Comparison of ENCODE assay signal across 9 mouse cellular contexts in genomic region chr9:65828511-65828910, GRCm38 (mm10). TPM values are rescaled to one million over a fixed set of nuclear protein-coding genes. Genes with fewer than 3 reads are reported as not detected.
DNase-seq lines count a peak whose midpoint lies in the region; ATAC-seq and TF ChIP-seq lines count a peak whose summit lies in the region.
"Had no signal": no experiment of that assay in that cellular context is flagged by ENCODE, and none has a peak within 500 bp of the region (broad histone marks: within the 10 kb centered on the region; RNA-seq: fewer than 3 reads in every experiment).

No protein-coding gene starts in this region.

- TF ChIP-seq EP300 in heart, adult 2 months (IDR thresholded peaks at IDR 0.05; ENCODE audit: insufficient read depth, low read depth, low read length): no peak

- no peak for TF ChIP-seq CTCF in heart, adult 2 months (IDR thresholded peaks at IDR 0.05)

- H3K4me2 ChIP-seq in heart, embryonic 16.5 days (ENCODE audit: low read depth, low read length): peak overlapping the region; percentile 81
- H3K4me2 ChIP-seq in embryonic facial prominence, embryonic 15.5 days (replicated peaks): peak overlapping the region; percentile 65
- peak overlapping the region; percentile 63 for H3K4me2 ChIP-seq in limb, embryonic 12.5 days
- peak overlapping the region; percentile 74 for H3K4me2 ChIP-seq in neural tube, embryonic 13.5 days

- H3K79me2 ChIP-seq in heart, adult 2 months (replicated peaks; ENCODE audit: control insufficient read depth, insufficient read depth, low read length): no peaks in the 10 kb centered on the region

- H3K36me3 ChIP-seq in heart, embryonic 16.5 days (ENCODE audit: control insufficient read depth, insufficient read depth): no peaks in the 10 kb centered on the region
- peaks cover 17% of the 10 kb centered on the region for H3K36me3 ChIP-seq in heart, adult 2 months (ENCODE audit: control insufficient read depth, insufficient read depth, low read length)
- no peaks in the 10 kb centered on the region for H3K36me3 ChIP-seq in embryonic facial prominence, embryonic 15.5 days
- 0 out of 2 replicates have a peak, but pooled peaks cover 4% of the 10 kb centered on the region for H3K36me3 ChIP-seq in limb, embryonic 12.5 days
- H3K36me3 ChIP-seq in neural tube, embryonic 13.5 days: no peaks in the 10 kb centered on the region

- DNase-seq in heart, adult 2 months: no peak
- DNase-seq in spleen, postnatal 14 days (ENCODE audit: low spot score in 2 of 2): no peak
- no peak for DNase-seq in cerebellum, adult 9-10 months
- no peak for DNase-seq in kidney, postnatal 36 days
- DNase-seq: adrenal gland, postnatal 36 days had no signal

- peak overlapping the region; percentile 99 for H3K27ac ChIP-seq in heart, embryonic 16.5 days (ENCODE audit: low read length)
- no peak overlapping the region for H3K27ac ChIP-seq in heart, adult 2 months
- no peak overlapping the region for H3K27ac ChIP-seq in embryonic facial prominence, embryonic 15.5 days (replicated peaks)
- H3K27ac ChIP-seq in limb, embryonic 12.5 days: no peak overlapping the region
- no peak overlapping the region for H3K27ac ChIP-seq in neural tube, embryonic 13.5 days (replicated peaks)

- no peaks in the 10 kb centered on the region for H3K9me3 ChIP-seq in heart, embryonic 16.5 days (replicated peaks; ENCODE audit: control insufficient read depth, low read length)
- H3K9me3 ChIP-seq in embryonic facial prominence, embryonic 15.5 days (replicated peaks): no peaks in the 10 kb centered on the region
- H3K9me3 ChIP-seq in limb, embryonic 12.5 days: no peaks in the 10 kb centered on the region
- no peaks in the 10 kb centered on the region for H3K9me3 ChIP-seq in neural tube, embryonic 13.5 days

- no peaks in the 10 kb centered on the region for H3K27me3 ChIP-seq in heart, embryonic 16.5 days (ENCODE audit: control insufficient read depth, insufficient read depth, low read length)
- H3K27me3 ChIP-seq in heart, adult 2 months (ENCODE audit: control insufficient read depth, insufficient read depth, low read length): no peaks in the 10 kb centered on the region
- H3K27me3 ChIP-seq in embryonic facial prominence, embryonic 15.5 days: no peaks in the 10 kb centered on the region
- no peaks in the 10 kb centered on the region for H3K27me3 ChIP-seq in limb, embryonic 12.5 days
- H3K27me3 ChIP-seq in neural tube, embryonic 13.5 days: no peaks in the 10 kb centered on the region

- intact Hi-C loops in heart, adult 2 months (cut with DNase I): loop anchor here (2.0 kb wide), 2 partner anchors 162 to 222 kb away; no protein-coding TSS in a partner anchor

- peaks cover 48% of the 10 kb centered on the region for H3K4me1 ChIP-seq in heart, embryonic 16.5 days (ENCODE audit: control insufficient read depth, insufficient read depth, low read length)
- peaks cover 17% of the 10 kb centered on the region for H3K4me1 ChIP-seq in heart, adult 2 months (ENCODE audit: control insufficient read depth, insufficient read depth, low read length)
- peaks cover 36% of the 10 kb centered on the region for H3K4me1 ChIP-seq in embryonic facial prominence, embryonic 15.5 days
- H3K4me1 ChIP-seq in limb, embryonic 12.5 days (replicated peaks): peaks cover 25% of the 10 kb centered on the region
- H3K4me1 ChIP-seq in neural tube, embryonic 13.5 days (replicated peaks): peaks cover 46% of the 10 kb centered on the region

- ATAC-seq in heart, embryonic 16.5 days (replicated peaks; ENCODE audit: extremely low read depth, insufficient read depth, low FRiP score): no peak
- no peak for ATAC-seq in embryonic facial prominence, embryonic 15.5 days (ENCODE audit: insufficient number of reproducible peaks, low FRiP score, low TSS enrichment, low read depth)
- no peak for ATAC-seq in limb, embryonic 12.5 days (ENCODE audit: insufficient number of reproducible peaks, insufficient read depth, low FRiP score, low TSS enrichment, low read depth)
- no peak for ATAC-seq in neural tube, embryonic 13.5 days (ENCODE audit: low read depth)

- peak overlapping the region; percentile 93 for H3K4me3 ChIP-seq in heart, embryonic 16.5 days (ENCODE audit: low read length)
- H3K4me3 ChIP-seq in heart, adult 2 months: no peak overlapping the region
- peak overlapping the region; percentile 86 for H3K4me3 ChIP-seq in embryonic facial prominence, embryonic 15.5 days (replicated peaks)
- peak overlapping the region; percentile 87; the same call in 1 of the 2 replicates for H3K4me3 ChIP-seq in limb, embryonic 12.5 days (replicated peaks)
- peak overlapping the region; percentile 87 for H3K4me3 ChIP-seq in neural tube, embryonic 13.5 days

- no peak for TF ChIP-seq POLR2A in heart, adult 2 months (IDR thresholded peaks at IDR 0.05; ENCODE audit: insufficient read depth, low read depth, low read length)

- WGBS in heart, embryonic 16.5 days: 16% methylated on average over 3 of the region's 3 CpGs
- 24% methylated on average over 3 of the region's 3 CpGs for whole genome bisulfite sequencing in heart, adult 2 months
- 27% methylated on average over 3 of the region's 3 CpGs for WGBS in embryonic facial prominence, embryonic 15.5 days
- 48% methylated on average over 3 of the region's 3 CpGs for WGBS in limb, embryonic 12.5 days
- 43% methylated on average over 3 of the region's 3 CpGs for WGBS in neural tube, embryonic 13.5 days

- H3K9ac ChIP-seq in heart, embryonic 16.5 days (ENCODE audit: low read length): peak overlapping the region; percentile 98
- no peak overlapping the region for H3K9ac ChIP-seq in heart, adult 2 months (ENCODE audit: low read depth, low read length)
- H3K9ac ChIP-seq in embryonic facial prominence, embryonic 15.5 days: 0 out of 2 replicates have a peak overlapping the region, but pooled peaks have one; percentile 82
- no peak overlapping the region for H3K9ac ChIP-seq in limb, embryonic 12.5 days (replicated peaks)
- peak overlapping the region; percentile 99 for H3K9ac ChIP-seq in neural tube, embryonic 13.5 days

RNA-seq across cellular contexts. Expression of gene Zfp609, which starts 1.1 kb away (rescaled TPM):
- 4.2 and 5.1 TPM in 2 replicates for polyA plus RNA-seq in heart, embryonic 16.5 days (2015; fragmentation: Nextera tagmentation; extraction: Ambion mirVana)
- total RNA-seq in heart, adult 2 months (2021): 10 to 100 TPM; 23.7 to 25.5 TPM
- 8.7 and 8.9 TPM in 2 replicates for polyA plus RNA-seq in heart, adult 2 months (2012; rRNA removed)
- polyA plus RNA-seq in embryonic facial prominence, embryonic 15.5 days (2015; fragmentation: Nextera tagmentation; extraction: Ambion mirVana): 7.9 and 8.5 TPM in 2 replicates
- polyA plus RNA-seq in limb, embryonic 12.5 days (2016; fragmentation: Nextera tagmentation; extraction: Ambion mirVana): 8.7 and 9.3 TPM in 2 replicates
- 8.6 and 10.0 TPM in 2 replicates for polyA plus RNA-seq in neural tube, embryonic 13.5 days (2015; fragmentation: Nextera tagmentation; extraction: Ambion mirVana)

Comparison
In these comparisons a context has a peak if more than half of its experiments do, and no peak if none do; other contexts are left out.
1. H3K9ac ChIP-seq: peak in heart, embryonic 16.5 days (single experiment), embryonic facial prominence, embryonic 15.5 days (single experiment) and neural tube, embryonic 13.5 days (single experiment); none in heart, adult 2 months (single experiment) and limb, embryonic 12.5 days (single experiment).
2. Peak in every context shown above with its lines, with median percentiles within 50 percentile points of each other: H3K4me2 ChIP-seq.